Mouse (Mus musculus): Measurements from ENCODE around the gene Siglecg.

- TF ChIP-seq CTCF (IDR thresholded peaks at IDR 0.05; ENCODE audit: low read depth) (no peak), EP300 (optimal IDR thresholded peaks at IDR 0.05) (no peak)
These were observed 32.5 kb downstream of the Siglecg start, which contains the start of gene Cldnd2 for GRCm38 (mm10) chr7:43440482-43440881.

Data from stomach, postnatal 0 days (tissue).